Mouse (Mus musculus): ENCODE measurements around the gene Gm20662.

Gene Gm20662

DNA sequence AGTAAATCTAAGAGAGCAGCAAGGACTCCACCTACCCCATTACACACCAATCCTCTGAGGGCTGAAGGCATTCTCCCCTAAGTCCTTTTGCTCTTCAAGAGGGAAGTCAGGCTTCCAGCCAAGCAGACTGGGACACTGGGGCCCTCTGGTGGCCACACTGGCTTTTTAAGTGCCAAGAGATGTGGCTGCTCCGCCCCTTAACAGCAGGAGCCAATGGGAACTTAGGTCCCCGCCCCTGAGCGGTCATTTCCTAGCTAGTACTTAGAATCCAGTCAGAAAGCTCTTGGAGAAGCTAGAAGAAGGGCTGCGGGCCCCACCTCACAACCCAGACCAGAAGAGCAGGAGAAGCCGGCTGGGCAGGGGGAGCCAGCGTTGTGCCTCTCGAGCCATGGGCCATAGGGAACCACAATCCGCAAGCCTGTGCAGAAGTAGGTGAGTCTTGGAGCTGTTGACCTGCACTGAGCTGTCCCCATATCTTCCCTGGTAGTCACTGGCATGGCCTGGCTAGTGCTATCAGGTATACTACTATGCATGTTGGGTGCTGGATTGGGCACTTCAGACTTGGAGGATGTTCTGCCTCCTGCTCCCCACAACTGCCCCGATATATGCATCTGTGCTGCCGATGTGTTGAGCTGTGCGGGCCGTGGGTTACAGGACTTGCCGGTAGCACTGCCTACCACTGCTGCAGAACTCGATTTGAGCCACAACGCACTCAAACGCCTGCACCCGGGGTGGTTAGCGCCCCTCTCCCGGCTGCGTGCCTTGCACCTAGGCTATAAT, 56.9 kb downstream of the Gm20662 start, which contains the start of gene Amigo3:
Gene Amigo3, plus strand, starts transcription at position 275 of the 780 bp plus-strand sequence.
- peak; percentile 98 for DNase-seq (ENCODE audit: low read depth, low spot score)

DNA sequence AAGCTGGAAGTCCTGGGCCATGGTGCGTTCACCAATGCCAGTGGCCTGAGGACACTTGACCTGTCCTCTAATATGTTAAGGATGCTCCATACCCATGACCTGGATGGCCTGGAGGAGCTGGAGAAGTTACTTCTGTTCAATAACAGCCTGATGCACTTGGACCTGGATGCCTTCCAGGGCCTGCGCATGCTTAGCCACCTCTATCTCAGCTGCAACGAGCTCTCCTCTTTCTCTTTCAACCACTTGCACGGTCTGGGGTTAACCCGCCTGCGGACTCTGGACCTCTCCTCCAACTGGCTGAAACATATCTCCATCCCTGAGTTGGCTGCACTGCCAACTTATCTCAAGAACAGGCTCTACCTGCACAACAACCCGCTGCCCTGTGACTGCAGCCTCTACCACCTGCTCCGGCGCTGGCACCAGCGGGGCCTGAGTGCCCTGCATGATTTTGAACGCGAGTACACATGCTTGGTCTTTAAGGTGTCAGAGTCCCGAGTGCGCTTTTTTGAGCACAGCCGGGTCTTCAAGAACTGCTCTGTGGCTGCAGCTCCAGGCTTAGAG, 57.6 kb downstream of the Gm20662 start:
- DNase-seq (ENCODE audit: low read depth, low spot score) = no peak

DNA sequence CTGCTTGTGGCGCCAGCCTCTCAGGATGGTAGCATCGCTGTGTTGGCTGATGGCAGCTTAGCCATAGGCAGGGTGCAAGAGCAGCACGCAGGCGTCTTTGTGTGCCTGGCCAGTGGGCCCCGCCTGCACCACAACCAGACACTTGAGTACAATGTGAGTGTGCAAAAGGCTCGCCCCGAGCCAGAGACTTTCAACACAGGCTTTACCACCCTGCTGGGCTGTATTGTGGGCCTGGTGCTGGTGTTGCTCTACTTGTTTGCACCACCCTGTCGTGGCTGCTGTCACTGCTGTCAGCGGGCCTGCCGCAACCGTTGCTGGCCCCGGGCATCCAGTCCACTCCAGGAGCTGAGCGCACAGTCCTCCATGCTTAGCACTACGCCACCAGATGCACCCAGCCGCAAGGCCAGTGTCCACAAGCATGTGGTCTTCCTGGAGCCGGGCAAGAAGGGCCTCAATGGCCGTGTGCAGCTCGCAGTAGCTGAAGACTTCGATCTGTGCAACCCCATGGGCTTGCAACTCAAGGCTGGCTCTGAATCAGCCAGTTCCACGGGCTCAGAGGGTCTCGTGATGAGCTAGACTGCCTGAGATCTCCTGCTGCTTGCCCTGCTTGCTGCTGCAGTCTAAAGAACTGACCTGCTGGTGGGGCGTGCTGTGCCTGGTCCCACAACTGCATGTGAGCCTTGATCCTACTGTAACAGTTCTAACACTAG, 58.3 kb downstream of the Gm20662 start:
- peak; percentile 34 for DNase-seq (ENCODE audit: low read depth, low spot score)

DNA sequence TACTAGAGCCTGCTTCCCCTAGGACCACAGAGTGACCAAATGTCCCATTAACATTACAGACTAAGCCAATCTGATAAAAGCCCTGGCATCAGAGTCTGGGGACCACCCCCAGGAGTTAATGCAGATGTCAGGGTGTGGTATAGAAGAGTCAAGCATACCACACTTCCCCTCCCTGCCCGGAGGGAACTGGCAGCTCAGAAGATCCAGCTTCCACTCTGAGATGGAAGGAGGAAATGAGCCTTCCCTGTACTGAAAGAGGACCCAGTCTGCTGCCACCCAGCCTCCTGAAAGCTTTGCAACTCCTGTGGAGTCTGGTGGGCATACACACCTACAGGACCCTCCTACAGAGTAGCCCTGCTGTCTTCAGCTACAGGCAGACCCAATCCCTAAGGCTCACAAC, 58.9 kb downstream of the Gm20662 start:
- peak; percentile 57 for DNase-seq (ENCODE audit: low read depth, low spot score)

DNA sequence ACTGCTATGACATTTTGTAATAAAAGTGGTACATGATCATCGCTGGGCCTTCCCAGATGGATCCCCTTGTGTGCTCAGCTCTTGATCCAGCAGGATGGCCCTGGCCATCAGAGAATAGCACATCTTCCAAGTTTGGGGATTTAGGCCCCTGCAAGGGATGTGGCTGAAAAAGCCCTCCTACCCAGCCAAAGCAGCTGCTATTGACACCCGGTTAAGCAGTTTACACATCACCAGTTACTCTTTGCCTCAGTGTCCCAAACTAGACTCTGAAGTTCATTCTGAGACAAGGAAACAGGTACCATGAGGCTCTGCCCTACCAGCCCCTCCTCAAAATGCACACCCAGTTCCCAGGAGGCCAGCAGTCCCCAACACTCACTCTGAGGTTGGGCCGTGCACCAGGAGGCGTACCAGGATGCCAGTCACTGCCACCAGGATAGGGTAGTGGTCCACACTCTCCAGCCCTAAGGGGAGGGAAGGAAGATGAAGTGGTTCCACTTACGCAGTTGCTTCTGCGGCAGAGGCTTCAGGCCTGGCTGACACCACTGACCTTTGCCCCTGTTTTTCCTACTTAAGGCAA, 59.6 kb downstream of the Gm20662 start:
- DNase-seq (ENCODE audit: low read depth, low spot score) = no peak

DNA sequence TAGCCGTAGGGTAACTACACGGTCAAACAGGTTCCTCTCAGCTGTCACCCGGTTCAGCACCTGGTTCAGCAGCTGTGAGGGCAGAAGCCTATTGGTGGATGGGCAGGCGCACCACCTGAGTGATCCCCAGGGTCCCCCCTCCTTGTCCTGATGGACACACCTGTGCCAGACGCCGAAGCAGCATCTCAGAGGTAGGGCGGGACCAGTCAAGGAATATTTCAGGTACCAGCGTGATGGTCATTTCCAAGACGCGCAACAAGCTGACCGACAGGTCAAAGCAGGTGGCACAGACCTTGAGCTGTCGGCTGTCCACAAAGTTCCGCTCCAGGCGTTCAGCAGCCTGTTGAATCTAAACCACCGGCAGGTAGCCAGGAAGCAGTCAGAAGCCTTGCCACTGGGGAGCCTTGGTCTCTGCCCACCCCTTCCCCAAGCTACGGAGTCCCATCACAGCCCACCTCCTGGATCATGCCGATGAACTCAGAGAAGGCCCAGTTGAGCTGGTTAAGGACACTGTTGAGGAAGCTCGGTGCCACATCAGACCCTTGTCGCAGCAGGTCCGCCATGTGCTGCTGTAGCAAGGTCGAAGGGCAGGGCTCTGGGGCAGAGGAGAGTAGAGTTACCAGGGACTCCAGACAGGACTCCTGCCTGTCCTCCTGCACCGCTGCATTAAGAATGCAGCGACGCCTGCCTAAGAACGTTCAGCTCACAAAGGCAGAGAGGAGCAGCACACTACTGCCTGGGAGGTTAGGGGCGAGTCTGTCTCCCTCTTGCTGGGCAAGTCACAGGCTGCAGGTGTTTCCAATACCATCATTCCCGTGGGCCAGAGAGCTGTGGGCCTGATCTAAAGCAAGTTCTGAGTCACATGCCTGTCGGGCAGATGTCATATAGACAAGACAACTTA, 60.5 kb downstream of the Gm20662 start:
- DNase-seq (ENCODE audit: low read depth, low spot score) = no peak

DNA sequence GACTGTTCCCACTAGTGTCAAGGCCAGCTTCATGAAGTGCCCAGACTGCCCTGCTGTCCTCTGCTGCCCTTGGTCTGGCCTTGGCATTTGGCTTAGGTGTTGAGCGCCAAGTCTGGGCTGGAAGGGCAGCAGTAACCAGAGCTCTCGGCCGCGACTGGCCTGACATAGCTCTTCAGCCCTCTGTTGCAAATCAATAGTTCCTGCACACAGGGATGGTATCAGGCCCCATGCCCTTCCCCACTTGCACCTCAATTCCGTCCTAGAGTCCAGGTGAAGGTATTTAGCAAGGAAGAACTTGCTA, 61.1 kb downstream of the Gm20662 start:
- no peak for DNase-seq (ENCODE audit: low read depth, low spot score)

DNA sequence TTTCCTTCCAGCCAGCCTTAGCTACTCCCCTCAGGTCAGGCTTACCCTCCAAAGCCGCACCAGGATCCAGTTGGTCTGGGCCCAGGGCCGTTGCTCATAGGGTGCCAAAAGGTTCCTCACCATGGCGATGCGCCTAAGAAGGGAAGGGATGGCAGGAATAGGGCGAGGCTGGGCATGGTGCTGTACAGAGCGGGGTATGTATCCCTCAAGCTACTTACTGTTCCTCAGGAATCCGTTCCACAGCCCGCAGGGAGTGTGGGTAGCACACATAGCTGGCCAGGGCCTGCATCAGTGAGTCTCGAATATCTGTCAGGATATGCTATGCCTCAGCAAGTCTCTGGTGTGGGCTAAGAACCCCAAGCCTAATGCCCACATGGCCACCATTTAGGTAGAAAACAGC, 62.1 kb downstream of the Gm20662 start:
- DNase-seq (ENCODE audit: low read depth, low spot score) = no peak

DNA sequence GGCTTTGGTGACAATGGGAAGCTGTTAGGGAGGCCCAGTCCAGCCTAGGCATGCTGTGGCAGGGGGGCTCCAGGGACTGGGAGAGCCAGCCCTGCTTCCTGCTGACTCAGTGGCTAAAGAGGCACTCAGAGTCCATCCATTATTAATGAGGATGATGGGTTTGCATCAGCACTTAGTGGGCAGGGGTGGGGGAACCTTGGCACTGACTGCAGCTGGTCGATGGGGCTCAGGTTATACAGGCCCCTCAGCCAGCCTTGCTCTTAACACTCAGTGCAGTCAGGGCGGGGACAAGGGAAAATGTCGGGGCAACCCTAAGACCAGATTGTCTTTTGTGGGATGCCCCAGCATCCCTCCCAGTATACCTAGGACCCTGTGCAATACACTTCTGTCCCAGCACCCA, 66.0 kb downstream of the Gm20662 start:
- no peak for DNase-seq (ENCODE audit: low read depth, low spot score)

DNA sequence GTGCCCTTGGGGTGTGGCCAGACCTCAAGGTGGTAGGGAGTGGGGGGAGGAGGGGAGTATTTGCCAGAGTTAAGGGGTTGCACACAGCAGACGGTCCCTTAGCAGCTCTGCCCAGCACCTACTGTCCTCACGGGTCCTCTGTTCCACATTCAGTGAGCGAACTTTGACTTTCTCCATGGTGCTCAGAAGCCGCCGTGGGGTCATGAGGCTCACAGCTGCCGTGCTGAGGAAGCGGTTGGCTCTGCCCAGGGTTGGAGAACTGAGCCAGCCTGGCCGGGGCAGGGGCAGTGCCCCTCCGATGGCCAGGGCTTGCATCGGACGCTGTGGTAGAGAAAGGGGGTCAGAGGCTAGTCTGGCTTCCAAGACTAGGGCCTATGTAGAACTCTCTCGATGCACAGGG, 67.2 kb downstream of the Gm20662 start:
- DNase-seq (ENCODE audit: low read depth, low spot score) = no peak

DNA sequence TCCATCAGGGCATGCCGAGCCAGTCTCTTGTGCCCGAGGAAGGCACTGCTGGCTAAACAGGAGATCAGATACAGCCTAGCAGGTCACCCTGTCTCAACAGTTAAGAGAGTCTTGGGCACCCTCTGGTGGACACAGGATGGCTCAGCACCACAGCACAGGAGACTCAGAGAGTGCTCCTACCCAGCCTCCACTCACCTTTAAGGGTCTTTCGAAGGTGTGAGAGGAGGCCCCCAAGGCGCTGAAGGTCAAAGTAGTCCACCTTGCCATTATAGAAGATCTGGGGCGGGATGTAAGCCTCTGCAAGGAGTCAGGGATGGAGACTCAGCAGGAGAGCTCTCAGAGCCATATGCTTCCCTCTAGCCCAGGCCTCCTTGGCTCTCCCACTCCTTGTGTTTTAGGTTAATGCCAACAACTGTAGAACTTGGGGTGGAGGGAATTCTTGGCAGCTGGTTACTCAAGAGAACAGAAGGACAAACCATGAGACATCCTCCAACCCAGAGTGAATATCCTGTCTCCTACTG, 69.4 kb downstream of the Gm20662 start:
- peak; percentile 76 for DNase-seq (ENCODE audit: low read depth, low spot score)

DNA sequence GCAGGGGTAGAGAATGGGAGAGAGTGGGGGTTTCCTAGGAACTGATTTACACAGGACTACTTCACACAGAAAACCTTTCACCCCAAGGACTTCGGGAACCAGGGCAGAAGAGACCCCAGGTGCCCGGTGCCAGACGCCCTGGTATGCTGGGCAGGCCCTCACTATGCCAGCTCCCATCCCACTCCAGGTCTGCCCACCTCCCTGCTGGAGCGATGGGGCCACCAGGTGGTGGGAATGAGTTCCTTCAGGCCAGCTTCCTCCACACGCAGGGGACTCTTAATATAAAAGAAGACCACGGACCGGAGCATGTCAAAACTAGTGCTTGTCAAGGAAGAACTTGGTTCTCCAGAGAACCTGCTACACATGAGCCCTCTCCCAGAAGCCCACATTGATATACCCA, 71.0 kb downstream of the Gm20662 start:
- peak; percentile 34 for DNase-seq (ENCODE audit: low read depth, low spot score)

DNA sequence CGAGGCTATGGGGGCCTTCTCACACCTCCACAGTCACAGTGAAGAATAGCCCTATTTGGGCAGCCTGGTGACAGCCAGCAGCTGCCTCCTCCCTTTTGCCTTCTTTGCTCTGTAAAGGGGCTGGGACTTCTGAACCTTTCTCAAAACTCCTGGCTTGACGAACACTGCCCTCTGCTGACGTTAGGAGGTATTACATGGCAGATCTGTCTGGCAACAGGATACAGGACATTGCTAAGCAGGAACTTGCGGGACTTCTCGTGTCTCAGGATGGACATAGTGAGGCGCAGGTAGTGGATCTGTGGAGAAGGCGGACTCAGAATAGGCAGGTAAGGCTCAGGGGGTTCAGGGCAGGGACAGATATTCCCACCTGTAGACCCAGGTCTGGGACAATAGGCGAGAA, 71.8 kb downstream of the Gm20662 start:
- peak; percentile 89 for DNase-seq (ENCODE audit: low read depth, low spot score)

DNA sequence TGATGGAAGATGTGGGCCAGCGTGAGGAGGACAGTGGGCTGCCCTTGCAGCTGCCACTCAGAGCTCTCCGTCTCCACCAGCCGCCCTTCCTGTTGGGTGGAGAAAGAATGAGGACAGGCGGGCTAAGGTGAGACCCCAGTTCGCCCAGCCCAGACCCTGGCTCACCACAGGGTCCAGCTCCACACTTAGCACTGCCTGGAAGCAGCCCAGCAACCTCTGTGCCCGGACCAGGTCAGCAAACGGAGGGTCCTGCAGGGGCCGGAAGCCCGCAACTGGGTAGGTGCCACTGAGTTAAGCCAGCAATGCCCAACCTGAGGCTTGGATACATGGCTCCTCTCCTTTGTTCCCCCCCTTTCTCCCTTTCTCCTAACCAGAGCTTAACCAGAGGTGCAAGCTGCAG, 72.9 kb downstream of the Gm20662 start:
- DNase-seq (ENCODE audit: low read depth, low spot score) = no peak

DNA sequence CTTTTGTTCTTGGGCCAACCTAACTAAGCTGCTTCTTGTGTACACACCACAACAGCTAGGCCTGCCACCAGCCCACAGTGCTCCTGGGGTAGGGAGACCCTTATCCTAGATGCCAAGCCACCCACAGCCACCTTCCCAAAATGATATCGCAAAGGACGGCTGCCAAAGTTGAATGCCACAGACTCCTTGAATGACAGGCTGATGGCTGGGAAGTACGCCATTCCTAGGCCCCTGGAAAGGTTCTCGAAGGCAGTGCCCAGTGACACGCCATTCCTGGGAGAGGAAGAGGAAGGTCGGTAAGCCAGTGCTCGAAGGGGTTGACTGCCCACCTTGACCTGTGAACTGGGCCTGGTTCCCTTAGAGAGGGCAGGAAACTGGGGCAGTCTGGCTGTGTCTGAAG, 73.4 kb downstream of the Gm20662 start:
- DNase-seq (ENCODE audit: low read depth, low spot score) = no peak

DNA sequence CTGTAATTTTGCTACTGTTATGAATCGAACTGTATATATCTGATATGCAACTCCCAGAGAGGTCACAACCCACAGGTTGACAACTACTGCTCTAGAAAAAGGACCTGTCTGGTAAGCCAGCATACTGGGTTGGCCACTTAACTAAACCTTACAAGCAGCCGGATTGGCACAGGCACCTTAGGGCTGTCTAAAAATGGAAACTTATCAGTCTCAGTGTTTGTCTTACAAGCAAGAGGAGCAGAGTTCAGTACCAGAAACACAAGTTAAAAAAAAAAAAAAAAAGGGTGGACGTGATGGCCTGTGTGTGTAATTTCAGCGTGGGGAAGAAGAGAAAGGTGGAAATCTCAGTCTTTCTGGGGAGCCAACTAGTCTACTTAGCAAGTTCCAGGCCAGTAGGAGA, 75.7 kb downstream of the Gm20662 start:
- no peak for DNase-seq (ENCODE audit: low read depth, low spot score)

DNA sequence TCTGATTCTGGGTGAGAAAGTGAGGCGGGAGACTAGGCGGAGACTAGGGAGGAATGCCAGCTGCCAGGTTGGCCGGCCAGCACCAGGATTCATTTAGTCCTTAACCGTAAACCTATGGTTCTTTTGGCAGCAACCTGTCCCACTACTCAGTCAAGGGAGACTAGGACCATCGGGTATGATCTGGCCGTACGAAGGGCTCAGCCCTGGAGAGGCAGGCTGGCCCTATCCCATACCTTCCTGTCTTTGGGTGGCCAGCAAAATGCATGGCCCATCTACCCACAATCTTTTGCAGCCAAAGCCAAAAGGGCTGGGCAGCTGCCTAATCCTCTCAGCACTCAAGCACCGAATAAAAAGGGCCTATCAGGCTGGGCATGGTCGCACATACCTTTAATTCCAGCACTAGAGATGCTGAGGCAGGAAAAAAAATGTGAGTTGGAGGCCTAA, 76.4 kb downstream of the Gm20662 start:
- DNase-seq (ENCODE audit: low read depth, low spot score) = no peak

DNA sequence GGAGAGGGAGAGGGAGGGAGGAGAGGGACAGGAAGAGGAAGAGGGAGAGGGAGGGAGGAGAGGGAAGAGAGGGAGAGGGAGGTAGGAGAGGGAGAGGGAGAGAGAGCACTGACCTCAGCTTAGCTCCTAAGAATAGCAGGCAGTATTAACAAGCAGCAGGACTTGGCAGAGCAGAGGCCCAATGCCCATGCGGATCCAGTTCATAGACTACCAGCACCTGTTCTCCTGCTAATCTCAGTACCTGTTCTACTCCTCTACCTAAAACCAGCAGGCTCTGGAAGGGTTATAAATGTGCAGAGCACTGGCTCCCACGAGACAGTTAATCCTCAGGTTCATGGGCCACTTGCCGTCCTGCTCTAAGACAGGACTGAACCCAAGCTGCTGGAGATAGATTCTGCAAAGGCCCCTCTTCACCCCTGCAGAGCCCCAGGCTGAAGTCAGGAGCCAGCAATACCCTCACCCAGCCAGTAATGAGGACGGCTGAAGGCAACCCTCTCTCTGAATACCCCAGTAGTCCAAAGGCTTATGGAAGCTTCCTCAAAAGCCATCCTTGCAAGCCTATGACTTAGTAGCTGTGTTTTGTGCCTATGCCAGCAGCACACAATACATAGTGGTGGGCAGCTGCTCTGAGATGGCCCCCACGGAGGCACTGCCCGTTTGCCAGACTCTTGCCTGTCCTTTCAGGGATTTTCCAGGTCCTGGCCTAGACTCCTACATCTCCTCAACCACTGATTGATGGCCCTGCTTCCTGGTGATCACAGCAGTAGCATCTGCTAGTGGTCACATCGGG, 77.2 kb downstream of the Gm20662 start:
- no peak for DNase-seq (ENCODE audit: low read depth, low spot score)

DNA sequence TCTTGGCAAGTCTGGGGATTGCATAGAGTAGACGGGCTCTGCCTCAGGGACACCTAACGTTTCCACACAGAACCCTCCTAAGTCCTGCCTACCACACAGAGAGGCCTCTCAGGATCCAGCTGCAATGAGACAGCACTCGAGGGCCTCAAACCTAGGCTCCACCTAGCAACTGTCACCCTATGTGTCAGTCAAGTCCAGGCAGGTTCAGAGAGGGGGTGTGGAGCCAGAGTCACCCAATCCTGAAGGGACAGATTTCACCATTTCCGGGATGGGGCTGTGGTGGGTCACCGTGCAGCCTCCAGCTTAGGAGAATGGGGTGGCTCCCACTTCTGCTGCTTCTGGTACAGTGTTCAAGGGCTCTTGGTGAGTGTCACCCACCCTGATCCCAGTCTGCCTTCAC, 84.0 kb downstream of the Gm20662 start, which contains the start of gene Mst1:
Gene Mst1, plus strand, starts transcription at position 269 of the 400 bp plus-strand sequence.
- peak; percentile 53 for DNase-seq (ENCODE audit: low read depth, low spot score)

DNA sequence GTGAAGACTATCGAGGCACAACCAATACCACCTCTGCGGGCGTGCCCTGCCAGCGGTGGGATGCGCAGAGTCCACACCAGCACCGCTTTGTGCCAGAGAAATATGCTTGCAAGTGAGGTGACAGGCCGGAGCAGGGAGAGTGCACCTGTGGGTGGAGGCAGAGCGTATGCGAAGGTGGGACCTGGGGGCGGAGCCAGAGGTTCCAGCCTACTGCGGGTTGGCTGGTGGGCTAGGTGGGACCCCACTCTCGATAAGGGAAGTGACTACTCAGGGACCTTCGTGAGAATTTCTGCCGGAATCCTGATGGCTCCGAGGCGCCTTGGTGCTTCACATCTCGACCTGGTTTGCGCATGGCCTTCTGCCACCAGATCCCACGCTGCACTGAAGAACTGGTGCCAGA, 86.4 kb downstream of the Gm20662 start:
- DNase-seq (ENCODE audit: low read depth, low spot score) = peak; percentile 51
